Mouse (Mus musculus): ENCODE measurements around the gene Pars2. TPM values are rescaled to one million over a fixed set of nuclear protein-coding genes. Genes with fewer than 3 reads are reported as not detected.
A peak's percentile ranks its signal among the peaks of the same experiment; 100 is the strongest.

Pars2 gene
- polyA plus RNA-seq, 1 experiment from 2014 or later = 12.5 TPM

- no peak overlapping the region for H3K9ac ChIP-seq (ENCODE audit: low read length)
- H3K4me2 ChIP-seq (ENCODE audit: low read depth) = no peak overlapping the region
- ATAC-seq (ENCODE audit: insufficient read depth, low FRiP score, low TSS enrichment) (0 out of 2 replicates have a peak, but pooled peaks have one; percentile 38), DNase-seq (ENCODE audit: low spot score) (peak; percentile 61)
- H3K36me3 ChIP-seq (ENCODE audit: control insufficient read depth, insufficient read depth, low read length) = no peaks in the 10 kb centered on the region
- no peaks in the 10 kb centered on the region for H3K27me3 ChIP-seq (ENCODE audit: control insufficient read depth, insufficient read depth, low read length)
- no peaks in the 10 kb centered on the region for H3K4me1 ChIP-seq (ENCODE audit: control insufficient read depth, insufficient read depth, low read length)
- H3K9me3 ChIP-seq (ENCODE audit: control insufficient read depth, low read length) = no peaks in the 10 kb centered on the region
- 29% methylated on average over 14 of the region's 14 CpGs for WGBS
- no peak overlapping the region for H3K4me3 ChIP-seq (ENCODE audit: low read depth, low read length)
- H3K27ac ChIP-seq (ENCODE audit: low read depth, low read length) = no peak overlapping the region
Measured at GRCm38 (mm10) chr4:106630333-106631220, 20.3 kb upstream of the Pars2 start.

- Histone ChIP-seq H3K4me2 (ENCODE audit: low read depth) (no peak overlapping the region), H3K27ac (ENCODE audit: low read depth, low read length) (no peak overlapping the region), H3K27me3 (ENCODE audit: control insufficient read depth, insufficient read depth, low read length) (no peaks in the 10 kb centered on the region), H3K9ac (ENCODE audit: low read length) (no peak overlapping the region), H3K4me3 (ENCODE audit: low read depth, low read length) (no peak overlapping the region), H3K4me1 (ENCODE audit: control insufficient read depth, insufficient read depth, low read length) (no peaks in the 10 kb centered on the region), H3K9me3 (ENCODE audit: control insufficient read depth, low read length) (no peaks in the 10 kb centered on the region), H3K36me3 (ENCODE audit: control insufficient read depth, insufficient read depth, low read length) (no peaks in the 10 kb centered on the region)
- no peak for DNase-seq (ENCODE audit: low spot score)
- no peak for ATAC-seq (ENCODE audit: insufficient read depth, low FRiP score, low TSS enrichment)
- 55% methylated on average over 1 of the region's 3 CpGs for WGBS
Measured at GRCm38 (mm10) chr4:106632313-106632712, 18.6 kb upstream of the Pars2 start.

DNA sequence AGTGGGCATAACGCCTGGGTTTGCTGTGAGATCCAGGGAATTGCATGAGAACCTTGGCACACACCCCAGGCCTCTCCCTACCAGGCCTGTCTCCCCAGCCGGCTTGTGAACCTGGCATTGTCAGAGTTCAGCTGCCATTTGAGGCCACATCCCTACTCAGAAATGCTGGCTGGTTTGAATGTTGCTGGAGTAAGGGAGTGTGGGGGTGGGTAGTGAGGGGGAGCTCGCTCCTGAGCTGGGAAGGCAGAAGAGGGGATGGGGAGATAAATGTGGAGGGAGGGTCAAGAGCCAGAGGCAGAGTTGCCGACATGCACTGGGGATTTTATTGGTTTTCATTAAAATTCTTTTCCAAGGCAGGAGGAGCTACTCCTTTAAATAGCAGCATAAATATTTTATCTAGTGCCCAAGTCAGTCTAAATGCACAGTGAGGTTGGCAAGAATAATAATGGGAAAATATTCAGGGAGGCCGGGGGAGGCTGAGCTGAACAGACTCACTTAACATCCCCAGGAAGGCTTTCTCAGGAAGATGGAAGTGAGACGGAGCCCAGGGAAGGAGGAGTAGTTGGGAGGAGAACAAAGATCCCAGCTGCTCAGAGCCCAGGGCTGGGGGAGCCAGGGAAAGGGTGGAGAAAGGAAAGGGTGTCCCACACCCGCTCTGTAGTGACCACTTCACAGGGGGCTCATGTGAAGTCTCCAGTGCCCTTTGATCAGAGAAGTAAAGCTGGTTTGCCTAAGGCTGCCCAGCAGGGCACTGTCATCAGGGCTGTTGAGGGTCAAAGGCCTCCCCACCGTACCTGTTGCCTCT, 17.4 kb upstream of the Pars2 start:
- DNase-seq (ENCODE audit: low spot score) (no peak), ATAC-seq (ENCODE audit: insufficient read depth, low FRiP score, low TSS enrichment) (no peak)

GRCm38 (mm10) chr4:106634086-106634479, 16.8 kb upstream of the Pars2 start:
- H3K27me3 ChIP-seq (ENCODE audit: control insufficient read depth, insufficient read depth, low read length) = no peaks in the 10 kb centered on the region
- no peak overlapping the region for H3K9ac ChIP-seq (ENCODE audit: low read length)
- DNase-seq (ENCODE audit: low spot score) = no peak
- no peak overlapping the region for H3K4me2 ChIP-seq (ENCODE audit: low read depth)
- no peaks in the 10 kb centered on the region for H3K9me3 ChIP-seq (ENCODE audit: control insufficient read depth, low read length)
- no peak for ATAC-seq (ENCODE audit: insufficient read depth, low FRiP score, low TSS enrichment)
- WGBS = 48% methylated on average over 9 of the region's 9 CpGs
- H3K36me3 ChIP-seq (ENCODE audit: control insufficient read depth, insufficient read depth, low read length) = no peaks in the 10 kb centered on the region
- H3K4me1 ChIP-seq (ENCODE audit: control insufficient read depth, insufficient read depth, low read length) = no peaks in the 10 kb centered on the region
- no peak overlapping the region for H3K4me3 ChIP-seq (ENCODE audit: low read depth, low read length)
- H3K27ac ChIP-seq (ENCODE audit: low read depth, low read length) = no peak overlapping the region

More for the DNA sequence above, 17.4 kb upstream of the Pars2 start:
- no peaks in the 10 kb centered on the region for H3K4me1 ChIP-seq (ENCODE audit: control insufficient read depth, insufficient read depth, low read length)
- no peaks in the 10 kb centered on the region for H3K36me3 ChIP-seq (ENCODE audit: control insufficient read depth, insufficient read depth, low read length)
- no peaks in the 10 kb centered on the region for H3K27me3 ChIP-seq (ENCODE audit: control insufficient read depth, insufficient read depth, low read length)
- no peaks in the 10 kb centered on the region for H3K9me3 ChIP-seq (ENCODE audit: control insufficient read depth, low read length)
- H3K27ac ChIP-seq (ENCODE audit: low read depth, low read length) = no peak overlapping the region
- H3K9ac ChIP-seq (ENCODE audit: low read length) = peak overlapping the region; percentile 14; the same call in 1 of the 2 replicates
- WGBS = 36% methylated on average over 8 of the region's 8 CpGs
- H3K4me2 ChIP-seq (ENCODE audit: low read depth) = no peak overlapping the region
- no peak overlapping the region for H3K4me3 ChIP-seq (ENCODE audit: low read depth, low read length)

DNA sequence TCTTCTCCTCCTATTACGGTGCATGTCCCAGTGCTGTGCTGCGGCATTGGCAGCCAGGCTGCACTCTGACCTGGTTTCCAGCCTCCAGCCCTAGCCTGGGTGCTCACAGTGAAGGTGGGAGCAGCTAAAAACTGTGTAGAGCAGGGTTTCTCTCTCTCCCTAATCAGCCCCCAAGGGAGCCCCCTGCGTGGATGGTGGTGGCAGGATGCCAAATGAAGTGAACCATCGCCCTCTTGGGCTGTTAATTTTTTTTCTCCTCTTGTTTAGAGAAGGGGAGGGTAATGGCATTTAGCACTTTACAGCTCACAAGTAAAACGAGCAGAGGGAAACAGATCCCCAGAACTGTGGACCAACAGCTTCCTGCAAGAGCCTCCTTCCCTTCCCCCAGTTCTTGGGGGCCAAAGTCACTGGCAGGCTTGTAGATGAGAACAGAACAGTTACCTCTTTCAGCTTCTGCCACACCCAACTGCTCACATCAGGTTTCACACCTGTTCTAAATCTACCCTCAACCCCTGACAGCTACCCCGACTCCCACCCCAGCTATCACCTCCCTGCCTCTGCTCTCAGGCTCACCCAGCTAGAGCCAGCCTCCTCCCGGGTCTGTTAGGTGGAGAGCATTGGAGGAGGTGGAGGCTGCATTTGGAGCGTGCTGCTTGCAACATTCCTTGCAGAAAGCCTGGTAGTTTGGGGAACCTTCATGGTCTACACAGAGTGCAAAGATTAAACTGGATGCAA, 7.2 kb upstream of the Pars2 start:
- no peaks in the 10 kb centered on the region for H3K4me1 ChIP-seq (ENCODE audit: control insufficient read depth, insufficient read depth, low read length)
- no peaks in the 10 kb centered on the region for H3K27me3 ChIP-seq (ENCODE audit: control insufficient read depth, insufficient read depth, low read length)
- H3K9ac ChIP-seq (ENCODE audit: low read length) = no peak overlapping the region
- 29% methylated on average over 8 of the region's 8 CpGs for WGBS
- ATAC-seq (ENCODE audit: insufficient read depth, low FRiP score, low TSS enrichment) (no peak), DNase-seq (ENCODE audit: low spot score) (no peak)
- H3K4me3 ChIP-seq (ENCODE audit: low read depth, low read length) = no peak overlapping the region
- no peaks in the 10 kb centered on the region for H3K9me3 ChIP-seq (ENCODE audit: control insufficient read depth, low read length)
- no peaks in the 10 kb centered on the region for H3K36me3 ChIP-seq (ENCODE audit: control insufficient read depth, insufficient read depth, low read length)
- H3K27ac ChIP-seq (ENCODE audit: low read depth, low read length) = no peak overlapping the region
- no peak overlapping the region for H3K4me2 ChIP-seq (ENCODE audit: low read depth)

GRCm38 (mm10) chr4:106644218-106644610, 6.7 kb upstream of the Pars2 start:
- H3K4me2 ChIP-seq (ENCODE audit: low read depth) = no peak overlapping the region
- no peak overlapping the region for H3K4me3 ChIP-seq (ENCODE audit: low read depth, low read length)
- H3K27me3 ChIP-seq (ENCODE audit: control insufficient read depth, insufficient read depth, low read length) = no peaks in the 10 kb centered on the region
- H3K36me3 ChIP-seq (ENCODE audit: control insufficient read depth, insufficient read depth, low read length) = no peaks in the 10 kb centered on the region
- ATAC-seq (ENCODE audit: insufficient read depth, low FRiP score, low TSS enrichment) (no peak), DNase-seq (ENCODE audit: low spot score) (no peak)
- 76% methylated on average over 6 of the region's 6 CpGs for WGBS
- H3K4me1 ChIP-seq (ENCODE audit: control insufficient read depth, insufficient read depth, low read length) = no peaks in the 10 kb centered on the region
- H3K9ac ChIP-seq (ENCODE audit: low read length) = no peak overlapping the region
- no peaks in the 10 kb centered on the region for H3K9me3 ChIP-seq (ENCODE audit: control insufficient read depth, low read length)
- no peak overlapping the region for H3K27ac ChIP-seq (ENCODE audit: low read depth, low read length)

DNA sequence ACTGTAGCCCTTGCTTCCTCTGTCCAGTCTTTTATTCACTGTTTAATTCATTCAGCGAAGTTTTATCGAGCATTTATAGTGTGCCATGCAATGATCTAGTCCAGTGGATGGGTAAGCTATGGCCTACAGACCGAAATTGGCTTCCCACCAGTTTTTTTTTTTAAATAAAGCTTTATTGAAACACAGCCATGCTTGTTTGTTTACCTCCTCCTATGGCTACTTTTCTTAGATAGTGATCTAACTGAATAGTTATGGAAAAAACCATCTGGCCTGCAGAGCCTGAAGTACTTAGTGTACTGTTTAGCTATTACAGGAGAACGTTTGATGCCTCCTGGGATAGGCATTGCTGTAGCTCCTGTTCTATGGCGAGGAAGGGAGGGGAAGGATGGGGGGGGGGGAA, 5.1 kb upstream of the Pars2 start:
- Histone ChIP-seq H3K4me3 (ENCODE audit: low read depth, low read length) (no peak overlapping the region), H3K9ac (ENCODE audit: low read length) (no peak overlapping the region), H3K9me3 (ENCODE audit: control insufficient read depth, low read length) (no peaks in the 10 kb centered on the region), H3K27me3 (ENCODE audit: control insufficient read depth, insufficient read depth, low read length) (no peaks in the 10 kb centered on the region), H3K4me2 (ENCODE audit: low read depth) (no peak overlapping the region), H3K4me1 (ENCODE audit: control insufficient read depth, insufficient read depth, low read length) (no peaks in the 10 kb centered on the region), H3K27ac (ENCODE audit: low read depth, low read length) (no peak overlapping the region), H3K36me3 (ENCODE audit: control insufficient read depth, insufficient read depth, low read length) (no peaks in the 10 kb centered on the region)
- whole genome bisulfite sequencing = 76% methylated on average over 5 of the region's 5 CpGs
- ATAC-seq (ENCODE audit: insufficient read depth, low FRiP score, low TSS enrichment) = no peak
- no peak for DNase-seq (ENCODE audit: low spot score)

DNA sequence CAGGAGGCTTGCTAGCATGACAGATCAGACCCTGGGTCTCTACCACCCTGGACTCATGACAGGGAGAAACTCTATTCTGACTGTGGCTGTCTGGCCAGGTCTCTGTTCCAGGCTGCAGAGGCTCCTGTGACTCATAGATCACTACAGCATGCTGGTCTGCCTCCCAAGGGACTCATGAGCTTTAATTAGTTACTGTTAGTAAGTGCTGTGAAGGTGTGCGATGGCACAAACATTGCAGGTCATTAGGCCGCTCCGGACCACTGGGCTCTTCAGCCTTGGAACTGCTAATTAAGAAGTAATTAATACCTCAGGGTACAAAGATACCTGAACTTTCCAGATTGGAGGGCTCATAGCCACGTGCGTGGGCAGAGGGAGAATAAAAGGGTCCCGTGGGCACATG, 3.7 kb upstream of the Pars2 start:
- DNase-seq (ENCODE audit: low spot score) = no peak
- H3K36me3 ChIP-seq (ENCODE audit: control insufficient read depth, insufficient read depth, low read length) = no peaks in the 10 kb centered on the region
- ATAC-seq (ENCODE audit: insufficient read depth, low FRiP score, low TSS enrichment) = no peak
- H3K4me1 ChIP-seq (ENCODE audit: control insufficient read depth, insufficient read depth, low read length) = peaks cover 7% of the 10 kb centered on the region
- H3K4me3 ChIP-seq (ENCODE audit: low read depth, low read length) = no peak overlapping the region
- H3K9ac ChIP-seq (ENCODE audit: low read length) = no peak overlapping the region
- no peak overlapping the region for H3K27ac ChIP-seq (ENCODE audit: low read depth, low read length)
- no peaks in the 10 kb centered on the region for H3K27me3 ChIP-seq (ENCODE audit: control insufficient read depth, insufficient read depth, low read length)
- no peak overlapping the region for H3K4me2 ChIP-seq (ENCODE audit: low read depth)
- no peaks in the 10 kb centered on the region for H3K9me3 ChIP-seq (ENCODE audit: control insufficient read depth, low read length)
- 86% methylated on average over 6 of the region's 6 CpGs for WGBS

All from neural tube, embryonic 11.5 days (tissue).